Mouse (Mus musculus): ENCODE measurements around the gene Borcs6. TPM values are rescaled to one million over a fixed set of nuclear protein-coding genes. Genes with fewer than 3 reads are reported as not detected.

Gene Borcs6
- polyA plus RNA-seq, 1 experiment from 2014 or later, result 20.1 TPM

GRCm38 (mm10) chr11:69058265-69058664 lies 1.3 kb upstream of the Borcs6 start:
- H3K4me2 ChIP-seq (replicated peaks; ENCODE audit: low read depth, low read length), result peak overlapping the region; percentile 64
- H3K9me3 ChIP-seq (ENCODE audit: low read length), result no peaks in the 10 kb centered on the region
- H3K4me1 ChIP-seq (ENCODE audit: insufficient read depth, low read depth, low read length), result peaks cover 9% of the 10 kb centered on the region; the same call in 1 of the 2 replicates
- no peaks in the 10 kb centered on the region for H3K36me3 ChIP-seq (ENCODE audit: insufficient read depth, low read length)
- H3K27ac ChIP-seq (ENCODE audit: low read length), result peak overlapping the region; percentile 97
- 64% methylated on average over 2 of the region's 2 CpGs for WGBS
- DNase-seq (ENCODE audit: low spot score) (no peak), ATAC-seq (no peak)
- peak overlapping the region; percentile 63 for H3K9ac ChIP-seq (replicated peaks; ENCODE audit: low read depth)
- H3K27me3 ChIP-seq (replicated peaks; ENCODE audit: insufficient read depth, low read length), result no peaks in the 10 kb centered on the region
- H3K4me3 ChIP-seq (ENCODE audit: low read depth, low read length), result peak overlapping the region; percentile 88
- no peak for TF ChIP-seq EP300 (IDR thresholded peaks at IDR 0.05)
- no peak for TF ChIP-seq CTCF (IDR thresholded peaks at IDR 0.05)

- TF ChIP-seq EP300 (IDR thresholded peaks at IDR 0.05) (no peak; the same call in 1 of the 2 replicates), CTCF (IDR thresholded peaks at IDR 0.05) (no peak)
- Histone ChIP-seq H3K27me3 (replicated peaks; ENCODE audit: insufficient read depth, low read length) (no peaks in the 10 kb centered on the region), H3K36me3 (ENCODE audit: insufficient read depth, low read length) (no peaks in the 10 kb centered on the region), H3K4me1 (ENCODE audit: insufficient read depth, low read depth, low read length) (peaks cover 9% of the 10 kb centered on the region; the same call in 1 of the 2 replicates), H3K9me3 (ENCODE audit: low read length) (no peaks in the 10 kb centered on the region), H3K4me3 (ENCODE audit: low read depth, low read length) (peak overlapping the region; percentile 88), H3K9ac (replicated peaks; ENCODE audit: low read depth) (peak overlapping the region; percentile 63), H3K27ac (ENCODE audit: low read length) (peak overlapping the region; percentile 97), H3K4me2 (replicated peaks; ENCODE audit: low read depth, low read length) (peak overlapping the region; percentile 64)
- peak; percentile 13 for ATAC-seq
- 1% methylated on average over 19 of the region's 19 CpGs for WGBS
- DNase-seq (ENCODE audit: low spot score), result no peak
These were observed 674 bp upstream of the Borcs6 start for GRCm38 (mm10) chr11:69058729-69059356.

GRCm38 (mm10) chr11:69059975-69060411 lies 476 bp downstream of the Borcs6 start:
- H3K27ac ChIP-seq (ENCODE audit: low read length), result peak overlapping the region; percentile 97
- H3K27me3 ChIP-seq (replicated peaks; ENCODE audit: insufficient read depth, low read length), result no peaks in the 10 kb centered on the region
- no peak for TF ChIP-seq EP300 (IDR thresholded peaks at IDR 0.05)
- no peak; the same call in 1 of the 2 replicates for TF ChIP-seq CTCF (IDR thresholded peaks at IDR 0.05)
- ATAC-seq (peak; percentile 20), DNase-seq (ENCODE audit: low spot score) (peak; percentile 68)
- H3K4me2 ChIP-seq (replicated peaks; ENCODE audit: low read depth, low read length), result peak overlapping the region; percentile 86
- H3K36me3 ChIP-seq (ENCODE audit: insufficient read depth, low read length), result no peaks in the 10 kb centered on the region
- H3K9me3 ChIP-seq (ENCODE audit: low read length), result no peaks in the 10 kb centered on the region
- WGBS, result under 1% methylated on average over 29 of the region's 49 CpGs
- H3K9ac ChIP-seq (replicated peaks; ENCODE audit: low read depth), result peak overlapping the region; percentile 91
- H3K4me3 ChIP-seq (ENCODE audit: low read depth, low read length), result peak overlapping the region; percentile 88
- H3K4me1 ChIP-seq (ENCODE audit: insufficient read depth, low read depth, low read length), result peaks cover 9% of the 10 kb centered on the region; the same call in 1 of the 2 replicates

- H3K36me3 ChIP-seq (ENCODE audit: insufficient read depth, low read length), result no peaks in the 10 kb centered on the region
- DNase-seq (ENCODE audit: low spot score), result peak; percentile 54
- H3K4me2 ChIP-seq (replicated peaks; ENCODE audit: low read depth, low read length), result peak overlapping the region; percentile 86
- ATAC-seq, result no peak
- no peaks in the 10 kb centered on the region for H3K27me3 ChIP-seq (replicated peaks; ENCODE audit: insufficient read depth, low read length)
- 2% methylated on average over 35 of the region's 40 CpGs for WGBS
- peak overlapping the region; percentile 91 for H3K9ac ChIP-seq (replicated peaks; ENCODE audit: low read depth)
- H3K4me3 ChIP-seq (ENCODE audit: low read depth, low read length), result peak overlapping the region; percentile 88
- peak overlapping the region; percentile 97 for H3K27ac ChIP-seq (ENCODE audit: low read length)
- peaks cover 9% of the 10 kb centered on the region; the same call in 1 of the 2 replicates for H3K4me1 ChIP-seq (ENCODE audit: insufficient read depth, low read depth, low read length)
- TF ChIP-seq CTCF (IDR thresholded peaks at IDR 0.05) (no peak), EP300 (IDR thresholded peaks at IDR 0.05) (no peak)
- no peaks in the 10 kb centered on the region for H3K9me3 ChIP-seq (ENCODE audit: low read length)
These were observed 1.1 kb downstream of the Borcs6 start for GRCm38 (mm10) chr11:69060448-69061254.

- Histone ChIP-seq H3K27me3 (replicated peaks; ENCODE audit: insufficient read depth, low read length) (no peaks in the 10 kb centered on the region), H3K27ac (ENCODE audit: low read length) (no peak overlapping the region), H3K4me3 (ENCODE audit: low read depth, low read length) (peak overlapping the region; percentile 88), H3K4me1 (ENCODE audit: insufficient read depth, low read depth, low read length) (peaks cover 10% of the 10 kb centered on the region; the same call in 1 of the 2 replicates), H3K9ac (replicated peaks; ENCODE audit: low read depth) (peak overlapping the region; percentile 91; the same call in 1 of the 2 replicates), H3K36me3 (ENCODE audit: insufficient read depth, low read length) (no peaks in the 10 kb centered on the region), H3K4me2 (replicated peaks; ENCODE audit: low read depth, low read length) (peak overlapping the region; percentile 86), H3K9me3 (ENCODE audit: low read length) (no peaks in the 10 kb centered on the region)
- WGBS, result 17% methylated on average over 17 of the region's 17 CpGs
- DNase-seq (ENCODE audit: low spot score) (no peak), ATAC-seq (no peak)
- TF ChIP-seq EP300 (IDR thresholded peaks at IDR 0.05), result no peak
These were observed 1.9 kb downstream of the Borcs6 start for GRCm38 (mm10) chr11:69061255-69061912.

All from lung, postnatal 0 days (tissue).